Mouse (Mus musculus): Measurements from ENCODE around the gene Mllt11. TPM values are rescaled to one million over a fixed set of nuclear protein-coding genes. Genes with fewer than 3 reads are reported as not detected.

Gene Mllt11
- polyA plus RNA-seq, 1 experiment from 2014 or later: 11.2 TPM

DNA sequence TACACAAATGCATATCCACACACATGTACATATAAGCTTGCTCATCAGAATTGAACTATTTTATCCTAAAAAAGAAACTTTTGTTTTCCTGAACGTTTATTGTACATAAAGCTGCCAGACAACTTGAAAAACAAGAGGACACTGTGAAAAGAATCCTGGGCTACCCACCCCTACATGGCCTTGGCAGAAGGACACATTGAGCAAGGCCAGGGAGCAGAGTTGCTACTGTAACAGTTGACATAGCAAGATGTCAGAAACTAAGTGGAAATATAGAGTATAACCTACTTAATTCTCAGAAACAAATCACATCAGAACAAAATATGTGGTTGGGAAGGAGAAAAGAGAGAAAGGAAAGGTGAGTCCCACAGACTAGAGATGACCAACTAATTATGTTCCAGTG lies 50.1 kb downstream of the Mllt11 start:
- no peak overlapping the region for H3K4me3 ChIP-seq (replicated peaks; ENCODE audit: low read depth, low read length)
- peaks cover 17% of the 10 kb centered on the region for H3K36me3 ChIP-seq (ENCODE audit: insufficient read depth, low read length)
- no peak for DNase-seq (ENCODE audit: low spot score)
- no peak overlapping the region for H3K4me2 ChIP-seq (ENCODE audit: low read length)
- no peak for TF ChIP-seq CTCF (IDR thresholded peaks at IDR 0.05; ENCODE audit: low read depth)
- no peaks in the 10 kb centered on the region for H3K9me3 ChIP-seq (replicated peaks; ENCODE audit: low read length)
- WGBS: 63% methylated on average over 1 of the region's 1 CpGs
- ATAC-seq (replicated peaks; ENCODE audit: low FRiP score, low read depth): no peak
- no peaks in the 10 kb centered on the region for H3K4me1 ChIP-seq (replicated peaks; ENCODE audit: insufficient read depth, low read length)
- no peak overlapping the region for H3K9ac ChIP-seq (ENCODE audit: low read depth, low read length)
- no peaks in the 10 kb centered on the region for H3K27me3 ChIP-seq (ENCODE audit: insufficient read depth, low read length)
- H3K27ac ChIP-seq: no peak overlapping the region

DNA sequence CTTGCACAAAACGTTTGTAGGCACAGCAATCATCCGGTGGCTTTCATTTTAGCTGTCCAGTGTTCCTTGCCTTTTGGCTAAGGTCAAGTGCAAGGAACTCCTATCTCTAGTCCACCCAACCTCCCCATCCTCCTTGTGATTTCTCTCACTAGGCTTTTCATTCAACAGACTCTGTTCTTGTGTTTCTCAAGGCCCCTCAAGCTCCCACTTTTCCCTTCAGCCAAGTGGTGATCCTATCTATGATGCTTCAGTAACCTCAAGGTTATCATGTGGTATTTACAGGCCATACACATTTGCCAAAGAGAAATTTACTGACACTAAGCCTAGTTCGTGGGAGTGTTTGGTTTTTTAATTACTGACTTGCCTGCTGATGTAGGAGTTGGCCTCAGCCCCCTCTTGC lies 52.1 kb downstream of the Mllt11 start:
- Histone ChIP-seq H3K4me3 (replicated peaks; ENCODE audit: low read depth, low read length) (no peak overlapping the region), H3K36me3 (ENCODE audit: insufficient read depth, low read length) (0 out of 2 replicates have a peak, but pooled peaks cover 2% of the 10 kb centered on the region), H3K27me3 (ENCODE audit: insufficient read depth, low read length) (no peaks in the 10 kb centered on the region), H3K4me1 (replicated peaks; ENCODE audit: insufficient read depth, low read length) (no peaks in the 10 kb centered on the region), H3K9ac (ENCODE audit: low read depth, low read length) (no peak overlapping the region), H3K27ac (no peak overlapping the region), H3K9me3 (replicated peaks; ENCODE audit: low read length) (no peaks in the 10 kb centered on the region), H3K4me2 (ENCODE audit: low read length) (no peak overlapping the region)
- DNase-seq (ENCODE audit: low spot score) (no peak), ATAC-seq (replicated peaks; ENCODE audit: low FRiP score, low read depth) (no peak)
- 53% methylated on average over 3 of the region's 3 CpGs for WGBS
- no peak for TF ChIP-seq CTCF (IDR thresholded peaks at IDR 0.05; ENCODE audit: low read depth)

DNA sequence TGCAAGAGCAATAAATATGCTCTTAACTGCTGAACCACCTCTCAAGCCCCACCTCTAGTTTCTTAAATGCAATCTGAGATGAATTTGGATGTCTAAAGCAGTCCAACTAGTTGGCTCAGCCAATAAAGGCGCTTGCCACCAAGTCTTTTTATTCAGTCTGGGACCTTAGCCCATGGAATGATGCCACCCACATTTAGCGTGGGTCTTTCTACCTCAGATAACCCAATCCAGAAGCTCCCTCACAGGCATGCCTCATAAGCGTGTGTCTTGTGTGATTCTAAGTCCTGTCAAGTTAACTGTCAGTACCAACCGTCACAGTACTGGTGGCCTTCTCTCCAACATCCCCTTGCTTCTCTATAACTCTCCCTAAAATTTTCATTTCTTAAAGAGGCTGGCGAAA lies 53.0 kb downstream of the Mllt11 start:
- no peaks in the 10 kb centered on the region for H3K36me3 ChIP-seq (ENCODE audit: insufficient read depth, low read length)
- no peak for TF ChIP-seq CTCF (IDR thresholded peaks at IDR 0.05; ENCODE audit: low read depth)
- no peaks in the 10 kb centered on the region for H3K4me1 ChIP-seq (replicated peaks; ENCODE audit: insufficient read depth, low read length)
- no peak overlapping the region for H3K27ac ChIP-seq
- no peaks in the 10 kb centered on the region for H3K27me3 ChIP-seq (ENCODE audit: insufficient read depth, low read length)
- no peak overlapping the region for H3K4me2 ChIP-seq (ENCODE audit: low read length)
- no peaks in the 10 kb centered on the region for H3K9me3 ChIP-seq (replicated peaks; ENCODE audit: low read length)
- no peak overlapping the region for H3K9ac ChIP-seq (ENCODE audit: low read depth, low read length)
- H3K4me3 ChIP-seq (replicated peaks; ENCODE audit: low read depth, low read length): no peak overlapping the region
- DNase-seq (ENCODE audit: low spot score): no peak
- WGBS: 87% methylated on average over 5 of the region's 5 CpGs
- ATAC-seq (replicated peaks; ENCODE audit: low FRiP score, low read depth): no peak

DNA sequence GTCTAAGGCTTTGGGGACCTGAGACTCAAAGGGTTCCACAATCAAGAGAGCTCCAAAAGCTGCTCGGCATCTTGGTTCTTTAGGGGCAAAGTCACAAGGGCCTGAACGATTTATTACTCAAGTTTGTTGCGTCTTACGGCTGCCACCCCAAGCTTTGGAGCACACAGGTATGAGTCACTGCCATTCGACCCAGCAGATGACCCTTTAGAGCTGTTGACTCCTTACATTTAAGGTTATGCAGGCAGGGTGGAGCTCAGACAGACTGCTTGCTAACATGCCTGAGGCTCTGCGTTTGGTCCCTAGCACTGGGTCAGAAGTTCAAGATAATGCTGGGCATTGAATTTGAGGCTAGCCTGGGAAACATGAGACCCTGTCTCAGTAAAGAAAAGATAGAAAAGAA lies 54.4 kb downstream of the Mllt11 start:
- no peaks in the 10 kb centered on the region for H3K9me3 ChIP-seq (replicated peaks; ENCODE audit: low read length)
- H3K4me1 ChIP-seq (replicated peaks; ENCODE audit: insufficient read depth, low read length): no peaks in the 10 kb centered on the region; the same call in 1 of the 2 replicates
- TF ChIP-seq CTCF (IDR thresholded peaks at IDR 0.05; ENCODE audit: low read depth): no peak
- ATAC-seq (replicated peaks; ENCODE audit: low FRiP score, low read depth) (no peak), DNase-seq (ENCODE audit: low spot score) (no peak)
- no peak overlapping the region for H3K4me3 ChIP-seq (replicated peaks; ENCODE audit: low read depth, low read length)
- no peak overlapping the region for H3K4me2 ChIP-seq (ENCODE audit: low read length)
- H3K27ac ChIP-seq: no peak overlapping the region
- H3K27me3 ChIP-seq (ENCODE audit: insufficient read depth, low read length): peaks cover 5% of the 10 kb centered on the region; the same call in 1 of the 2 replicates
- H3K36me3 ChIP-seq (ENCODE audit: insufficient read depth, low read length): no peaks in the 10 kb centered on the region
- H3K9ac ChIP-seq (ENCODE audit: low read depth, low read length): no peak overlapping the region
- WGBS: 47% methylated on average over 6 of the region's 6 CpGs

DNA sequence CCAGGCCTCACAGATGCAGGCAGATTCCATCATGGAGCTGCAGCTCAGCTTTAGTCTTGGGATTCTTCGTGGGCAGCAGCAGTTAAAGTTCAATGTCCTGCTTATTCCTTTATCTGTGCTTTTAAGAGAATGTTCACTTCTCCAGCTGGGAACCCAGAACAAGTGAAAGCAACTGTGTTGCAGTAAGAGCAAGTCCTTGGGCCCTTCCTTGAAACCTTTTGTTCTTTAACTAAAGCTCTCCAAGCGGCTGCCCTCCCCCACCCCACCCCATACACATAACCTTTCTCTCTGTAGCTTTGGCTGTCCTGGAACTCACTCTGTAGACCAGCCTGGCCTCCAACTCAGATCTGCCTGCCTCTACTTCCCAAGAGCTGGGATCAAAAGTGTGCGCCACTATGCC lies 55.5 kb downstream of the Mllt11 start:
- Histone ChIP-seq H3K4me3 (replicated peaks; ENCODE audit: low read depth, low read length) (no peak overlapping the region), H3K4me2 (ENCODE audit: low read length) (no peak overlapping the region), H3K27me3 (ENCODE audit: insufficient read depth, low read length) (peaks cover 16% of the 10 kb centered on the region), H3K36me3 (ENCODE audit: insufficient read depth, low read length) (0 out of 2 replicates have a peak, but pooled peaks cover 3% of the 10 kb centered on the region), H3K27ac (no peak overlapping the region), H3K4me1 (replicated peaks; ENCODE audit: insufficient read depth, low read length) (no peaks in the 10 kb centered on the region; the same call in 1 of the 2 replicates), H3K9ac (ENCODE audit: low read depth, low read length) (no peak overlapping the region), H3K9me3 (replicated peaks; ENCODE audit: low read length) (no peaks in the 10 kb centered on the region)
- DNase-seq (ENCODE audit: low spot score) (no peak), ATAC-seq (replicated peaks; ENCODE audit: low FRiP score, low read depth) (no peak)
- 86% methylated on average over 3 of the region's 3 CpGs for WGBS
- no peak for TF ChIP-seq CTCF (IDR thresholded peaks at IDR 0.05; ENCODE audit: low read depth)

DNA sequence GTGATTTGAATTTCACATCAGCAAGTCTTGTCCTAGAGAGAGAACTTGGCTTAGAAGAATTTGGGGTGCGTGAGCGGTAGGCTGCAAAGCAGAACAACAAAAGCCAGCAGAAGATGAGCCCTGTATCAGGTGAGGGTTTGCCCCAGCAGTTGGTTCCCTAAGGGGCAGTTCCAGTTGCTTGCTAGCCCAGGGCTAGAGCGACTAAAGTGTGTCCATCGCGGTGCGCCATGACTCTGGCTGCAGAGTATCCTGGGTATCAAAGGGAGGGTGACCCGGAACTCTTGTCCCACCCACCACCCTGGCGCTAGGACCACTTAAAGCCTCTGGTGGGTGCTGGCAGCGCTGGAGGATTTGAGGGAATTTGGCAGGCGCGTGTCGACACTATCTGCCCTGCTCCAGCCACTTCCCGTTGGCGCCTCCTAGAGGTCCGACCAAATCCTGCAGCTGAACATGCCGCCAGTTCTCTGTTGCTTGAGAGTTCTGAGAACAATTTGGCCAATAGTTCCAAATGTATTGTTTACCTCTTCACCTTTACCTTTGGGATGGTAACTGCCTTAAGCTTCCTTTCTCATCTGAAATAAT lies 57.9 kb downstream of the Mllt11 start:
- ATAC-seq (replicated peaks; ENCODE audit: low FRiP score, low read depth) (peak; percentile 34; the same call in 1 of the 2 replicates), DNase-seq (ENCODE audit: low spot score) (peak; percentile 85)
- Histone ChIP-seq H3K4me2 (ENCODE audit: low read length) (peak overlapping the region; percentile 79), H3K4me1 (replicated peaks; ENCODE audit: insufficient read depth, low read length) (no peaks in the 10 kb centered on the region; the same call in 1 of the 2 replicates), H3K4me3 (replicated peaks; ENCODE audit: low read depth, low read length) (0 out of 2 replicates have a peak overlapping the region, but pooled peaks have one; percentile 11), H3K9ac (ENCODE audit: low read depth, low read length) (no peak overlapping the region), H3K27me3 (ENCODE audit: insufficient read depth, low read length) (peaks cover 16% of the 10 kb centered on the region), H3K27ac (no peak overlapping the region), H3K36me3 (ENCODE audit: insufficient read depth, low read length) (0 out of 2 replicates have a peak, but pooled peaks cover 14% of the 10 kb centered on the region), H3K9me3 (replicated peaks; ENCODE audit: low read length) (no peaks in the 10 kb centered on the region)
- WGBS: 4% methylated on average over 16 of the region's 16 CpGs
- peak; percentile 91 for TF ChIP-seq CTCF (IDR thresholded peaks at IDR 0.05; ENCODE audit: low read depth)
